Mouse (Mus musculus): Measurements from ENCODE around the gene Ppp4r1. TPM values are rescaled to one million over a fixed set of nuclear protein-coding genes. Genes with fewer than 3 reads are reported as not detected.

Ppp4r1 gene
- polyA plus RNA-seq, 1 experiment from 2014 or later, result 53.5 TPM

DNA sequence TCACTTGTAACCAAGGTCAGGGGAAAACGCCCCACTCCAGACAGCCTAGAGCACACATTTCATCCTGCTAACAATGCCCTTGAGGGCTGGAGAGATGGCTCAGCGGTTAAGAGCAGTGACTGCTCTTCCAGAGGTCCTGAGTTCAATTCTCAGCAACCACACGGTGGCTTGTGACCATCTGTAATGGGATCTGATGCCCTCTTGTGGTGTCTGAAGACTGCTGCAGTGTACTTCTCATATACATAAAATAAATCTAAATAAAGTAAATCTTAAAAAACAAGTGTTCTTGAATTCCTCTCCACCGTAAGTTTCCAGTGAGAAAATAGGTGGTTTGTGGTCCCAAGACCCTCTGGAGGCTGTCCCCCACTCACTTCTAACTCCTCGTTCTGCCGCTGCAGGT is 69.4 kb downstream of the Ppp4r1 start:
- 90% methylated on average over 6 of the region's 6 CpGs for WGBS

DNA sequence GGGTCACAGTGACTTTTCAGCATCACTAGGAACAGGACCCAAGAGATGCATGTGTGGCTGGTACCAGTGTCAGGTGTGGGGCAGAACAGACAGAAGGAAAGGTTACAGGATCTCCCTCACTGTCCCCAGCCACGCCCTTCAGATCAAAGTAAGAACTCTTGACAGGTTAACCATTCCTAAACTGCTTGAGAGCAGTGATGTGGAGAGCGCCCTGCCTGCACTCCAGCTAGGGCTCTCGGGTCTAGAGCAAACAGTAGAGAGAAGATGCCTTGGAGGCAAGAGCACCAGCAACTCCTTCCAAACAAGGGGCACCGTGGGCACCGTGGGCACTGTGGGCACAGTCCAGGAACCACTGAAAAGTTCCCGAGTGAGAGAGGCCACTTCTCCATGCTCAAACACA is 71.0 kb downstream of the Ppp4r1 start:
- H3K9me3 ChIP-seq (ENCODE audit: control insufficient read depth, low read length), result no peaks in the 10 kb centered on the region
- H3K4me2 ChIP-seq (replicated peaks; ENCODE audit: low read depth, low read length), result no peak overlapping the region
- H3K4me1 ChIP-seq (ENCODE audit: control insufficient read depth, insufficient read depth, low read length), result no peaks in the 10 kb centered on the region
- no peak overlapping the region for H3K4me3 ChIP-seq (ENCODE audit: low read length)
- peaks cover 87% of the 10 kb centered on the region for H3K36me3 ChIP-seq (ENCODE audit: control insufficient read depth, insufficient read depth, low read length)
- H3K27ac ChIP-seq (ENCODE audit: low read depth, low read length), result no peak overlapping the region
- 82% methylated on average over 6 of the region's 6 CpGs for WGBS
- no peak for ATAC-seq (ENCODE audit: low FRiP score, low TSS enrichment)
- no peaks in the 10 kb centered on the region for H3K27me3 ChIP-seq (ENCODE audit: control insufficient read depth, insufficient read depth, low read length)
- no peak overlapping the region for H3K9ac ChIP-seq (ENCODE audit: low read depth, low read length)

More for the DNA sequence above, 69.4 kb downstream of the Ppp4r1 start:
- ATAC-seq (ENCODE audit: low FRiP score, low TSS enrichment), result no peak
- no peak overlapping the region for H3K9ac ChIP-seq (ENCODE audit: low read depth, low read length)
- no peak overlapping the region for H3K4me3 ChIP-seq (ENCODE audit: low read length)
- H3K9me3 ChIP-seq (ENCODE audit: control insufficient read depth, low read length), result no peaks in the 10 kb centered on the region
- no peak overlapping the region for H3K4me2 ChIP-seq (replicated peaks; ENCODE audit: low read depth, low read length)
- H3K27ac ChIP-seq (ENCODE audit: low read depth, low read length), result no peak overlapping the region
- H3K4me1 ChIP-seq (ENCODE audit: control insufficient read depth, insufficient read depth, low read length), result no peaks in the 10 kb centered on the region
- H3K27me3 ChIP-seq (ENCODE audit: control insufficient read depth, insufficient read depth, low read length), result no peaks in the 10 kb centered on the region
- peaks cover 80% of the 10 kb centered on the region for H3K36me3 ChIP-seq (ENCODE audit: control insufficient read depth, insufficient read depth, low read length)

DNA sequence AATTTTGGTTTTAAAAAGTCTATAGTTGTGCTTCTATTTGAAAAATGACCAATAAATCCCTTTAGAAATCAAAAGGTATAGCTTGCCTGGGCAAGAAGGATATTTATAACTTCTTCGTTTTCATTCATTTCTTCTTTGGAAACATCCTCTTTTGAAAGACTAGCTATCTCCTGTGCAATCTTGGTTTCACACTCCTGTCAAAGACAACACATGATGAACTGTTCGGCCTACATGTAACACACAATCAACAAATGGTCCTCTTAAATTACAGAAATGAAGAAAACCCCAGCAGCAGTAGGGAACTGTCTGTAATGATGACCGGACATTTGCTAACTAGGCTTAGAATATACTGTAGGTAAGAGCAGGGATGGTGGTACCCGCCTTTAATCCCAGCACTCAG is 71.6 kb downstream of the Ppp4r1 start:
- H3K27me3 ChIP-seq (ENCODE audit: control insufficient read depth, insufficient read depth, low read length), result no peaks in the 10 kb centered on the region
- H3K27ac ChIP-seq (ENCODE audit: low read depth, low read length), result no peak overlapping the region
- H3K4me1 ChIP-seq (ENCODE audit: control insufficient read depth, insufficient read depth, low read length), result no peaks in the 10 kb centered on the region
- ATAC-seq (ENCODE audit: low FRiP score, low TSS enrichment), result no peak
- H3K9ac ChIP-seq (ENCODE audit: low read depth, low read length), result no peak overlapping the region
- no peaks in the 10 kb centered on the region for H3K9me3 ChIP-seq (ENCODE audit: control insufficient read depth, low read length)
- no peak overlapping the region for H3K4me3 ChIP-seq (ENCODE audit: low read length)
- WGBS, result 94% methylated on average over 4 of the region's 4 CpGs
- no peak overlapping the region for H3K4me2 ChIP-seq (replicated peaks; ENCODE audit: low read depth, low read length)
- H3K36me3 ChIP-seq (ENCODE audit: control insufficient read depth, insufficient read depth, low read length), result peaks cover 87% of the 10 kb centered on the region

DNA sequence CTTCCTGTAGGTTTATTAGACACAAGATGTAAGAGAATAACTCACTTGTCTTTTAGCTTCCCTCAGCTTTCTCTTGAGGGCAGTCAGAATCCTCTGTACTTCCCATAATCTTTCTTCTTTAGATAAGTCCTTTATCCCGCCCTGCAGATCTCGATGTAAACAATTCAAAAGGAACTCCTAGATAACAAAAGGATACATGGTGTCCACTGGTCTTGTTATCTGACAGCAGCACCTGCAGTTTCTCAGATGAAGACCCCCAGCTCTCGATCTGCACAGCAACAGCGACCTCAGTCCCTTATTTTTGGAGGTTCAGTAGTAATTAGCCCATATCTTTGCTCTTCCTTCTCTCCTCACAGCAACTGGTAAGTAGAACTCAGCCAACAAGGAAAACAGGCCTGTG is 75.2 kb downstream of the Ppp4r1 start:
- ATAC-seq (ENCODE audit: low FRiP score, low TSS enrichment), result no peak
- WGBS, result 81% methylated on average over 4 of the region's 4 CpGs
- Histone ChIP-seq H3K36me3 (ENCODE audit: control insufficient read depth, insufficient read depth, low read length) (peaks cover 64% of the 10 kb centered on the region), H3K27ac (ENCODE audit: low read depth, low read length) (no peak overlapping the region), H3K27me3 (ENCODE audit: control insufficient read depth, insufficient read depth, low read length) (no peaks in the 10 kb centered on the region), H3K9ac (ENCODE audit: low read depth, low read length) (no peak overlapping the region), H3K4me2 (replicated peaks; ENCODE audit: low read depth, low read length) (no peak overlapping the region), H3K4me3 (ENCODE audit: low read length) (no peak overlapping the region), H3K4me1 (ENCODE audit: control insufficient read depth, insufficient read depth, low read length) (no peaks in the 10 kb centered on the region), H3K9me3 (ENCODE audit: control insufficient read depth, low read length) (no peaks in the 10 kb centered on the region)

DNA sequence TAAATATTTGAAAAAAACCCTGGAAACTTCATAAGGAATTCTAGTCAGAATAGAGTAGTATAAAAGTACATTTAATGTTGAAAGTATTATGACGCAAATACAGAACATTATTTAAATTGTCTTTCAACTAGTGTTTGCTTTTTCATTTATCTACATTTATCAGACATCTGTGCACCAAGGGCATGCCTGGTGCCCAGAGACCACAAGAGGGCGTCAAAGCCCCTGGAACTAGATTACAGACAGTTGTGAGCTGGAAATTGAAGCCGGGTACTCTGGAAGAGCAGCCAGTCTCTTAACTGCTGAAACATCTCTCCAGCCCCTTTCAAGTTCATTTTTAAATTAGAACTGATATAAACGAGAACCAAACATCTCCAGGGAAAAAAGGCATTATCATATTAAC is 80.2 kb downstream of the Ppp4r1 start:
- H3K9me3 ChIP-seq (ENCODE audit: control insufficient read depth, low read length), result no peaks in the 10 kb centered on the region
- no peaks in the 10 kb centered on the region for H3K4me1 ChIP-seq (ENCODE audit: control insufficient read depth, insufficient read depth, low read length)
- H3K4me2 ChIP-seq (replicated peaks; ENCODE audit: low read depth, low read length), result no peak overlapping the region
- no peaks in the 10 kb centered on the region for H3K27me3 ChIP-seq (ENCODE audit: control insufficient read depth, insufficient read depth, low read length)
- H3K27ac ChIP-seq (ENCODE audit: low read depth, low read length), result no peak overlapping the region
- H3K4me3 ChIP-seq (ENCODE audit: low read length), result no peak overlapping the region
- WGBS, result 60% methylated on average over 4 of the region's 4 CpGs
- ATAC-seq (ENCODE audit: low FRiP score, low TSS enrichment), result no peak
- H3K36me3 ChIP-seq (ENCODE audit: control insufficient read depth, insufficient read depth, low read length), result peaks cover 44% of the 10 kb centered on the region
- H3K9ac ChIP-seq (ENCODE audit: low read depth, low read length), result no peak overlapping the region

DNA sequence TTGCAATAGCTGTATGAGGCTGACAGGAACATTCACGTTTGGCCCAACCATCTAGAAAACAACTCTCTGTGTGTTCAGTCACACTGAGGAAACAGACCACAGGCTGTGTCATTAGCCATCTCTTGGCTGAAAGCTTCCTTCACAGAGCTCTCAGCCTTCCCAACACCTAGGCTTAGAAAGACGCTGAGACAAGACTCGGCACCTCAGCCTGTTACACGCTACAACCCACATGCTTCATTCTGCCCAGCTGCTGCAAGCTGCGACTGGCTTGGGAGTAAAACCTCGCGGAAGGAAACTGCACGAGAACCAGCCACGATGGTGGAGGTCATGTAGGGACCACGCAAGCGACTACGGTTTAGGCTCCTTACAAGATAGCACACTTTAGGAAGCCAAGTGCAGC is 81.5 kb downstream of the Ppp4r1 start:
- H3K4me1 ChIP-seq (ENCODE audit: control insufficient read depth, insufficient read depth, low read length), result no peaks in the 10 kb centered on the region
- H3K27ac ChIP-seq (ENCODE audit: low read depth, low read length), result no peak overlapping the region
- H3K4me2 ChIP-seq (replicated peaks; ENCODE audit: low read depth, low read length), result no peak overlapping the region
- no peak overlapping the region for H3K4me3 ChIP-seq (ENCODE audit: low read length)
- H3K27me3 ChIP-seq (ENCODE audit: control insufficient read depth, insufficient read depth, low read length), result no peaks in the 10 kb centered on the region
- no peak overlapping the region for H3K9ac ChIP-seq (ENCODE audit: low read depth, low read length)
- ATAC-seq (ENCODE audit: low FRiP score, low TSS enrichment), result no peak
- WGBS, result 96% methylated on average over 12 of the region's 12 CpGs
- H3K36me3 ChIP-seq (ENCODE audit: control insufficient read depth, insufficient read depth, low read length), result peaks cover 34% of the 10 kb centered on the region
- no peaks in the 10 kb centered on the region for H3K9me3 ChIP-seq (ENCODE audit: control insufficient read depth, low read length)

DNA sequence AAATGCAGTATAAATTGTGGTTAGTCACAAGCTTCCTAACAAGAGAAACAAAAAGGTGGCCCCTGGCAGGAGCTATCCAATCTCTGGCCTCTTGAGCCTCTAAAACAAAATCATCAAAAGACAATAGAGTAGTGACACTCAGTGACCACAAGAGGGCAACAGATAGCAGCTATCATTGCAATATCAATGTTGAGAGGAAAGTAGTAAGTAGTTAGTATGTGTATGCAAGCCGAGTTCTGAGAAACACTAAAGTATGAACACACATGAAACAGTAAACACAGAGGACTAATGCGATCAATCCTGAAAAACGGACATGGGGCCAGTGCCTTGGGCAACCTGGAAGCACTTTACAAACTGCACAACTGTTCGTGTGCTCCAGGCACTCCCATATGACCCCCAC is 82.4 kb downstream of the Ppp4r1 start:
- Histone ChIP-seq H3K4me2 (replicated peaks; ENCODE audit: low read depth, low read length) (no peak overlapping the region), H3K27me3 (ENCODE audit: control insufficient read depth, insufficient read depth, low read length) (no peaks in the 10 kb centered on the region), H3K36me3 (ENCODE audit: control insufficient read depth, insufficient read depth, low read length) (peaks cover 29% of the 10 kb centered on the region), H3K4me3 (ENCODE audit: low read length) (no peak overlapping the region), H3K27ac (ENCODE audit: low read depth, low read length) (no peak overlapping the region), H3K9ac (ENCODE audit: low read depth, low read length) (no peak overlapping the region), H3K9me3 (ENCODE audit: control insufficient read depth, low read length) (no peaks in the 10 kb centered on the region), H3K4me1 (ENCODE audit: control insufficient read depth, insufficient read depth, low read length) (no peaks in the 10 kb centered on the region)
- 38% methylated on average over 4 of the region's 4 CpGs for whole genome bisulfite sequencing
- 0 out of 2 replicates have a peak, but pooled peaks have one; percentile 41 for ATAC-seq (ENCODE audit: low FRiP score, low TSS enrichment)

DNA sequence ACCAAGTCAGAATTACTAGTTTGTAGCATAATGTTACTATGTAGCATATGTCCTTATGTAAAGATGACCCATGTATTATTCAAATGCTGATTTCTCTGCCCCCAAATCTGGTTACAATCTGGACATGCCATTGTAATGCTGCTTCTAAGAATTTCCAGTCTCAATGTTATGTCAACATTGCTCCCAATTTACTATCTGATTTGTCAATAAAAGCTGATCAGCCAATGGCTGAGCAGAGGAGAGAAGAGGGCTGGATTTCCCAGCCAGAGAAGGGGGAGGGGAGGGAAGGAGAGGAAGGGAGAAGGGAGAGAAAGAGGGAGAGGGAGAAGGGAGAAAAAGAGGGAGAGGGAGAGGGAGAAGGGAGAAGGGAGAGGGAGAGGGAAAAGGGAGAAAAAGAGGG is 82.9 kb downstream of the Ppp4r1 start:
- no peak overlapping the region for H3K27ac ChIP-seq (ENCODE audit: low read depth, low read length)
- peaks cover 29% of the 10 kb centered on the region for H3K36me3 ChIP-seq (ENCODE audit: control insufficient read depth, insufficient read depth, low read length)
- no peaks in the 10 kb centered on the region for H3K4me1 ChIP-seq (ENCODE audit: control insufficient read depth, insufficient read depth, low read length)
- no peak for ATAC-seq (ENCODE audit: low FRiP score, low TSS enrichment)
- no peak overlapping the region for H3K4me2 ChIP-seq (replicated peaks; ENCODE audit: low read depth, low read length)
- no peaks in the 10 kb centered on the region for H3K27me3 ChIP-seq (ENCODE audit: control insufficient read depth, insufficient read depth, low read length)
- no peak overlapping the region for H3K4me3 ChIP-seq (ENCODE audit: low read length)
- no peak overlapping the region for H3K9ac ChIP-seq (ENCODE audit: low read depth, low read length)
- H3K9me3 ChIP-seq (ENCODE audit: control insufficient read depth, low read length), result no peaks in the 10 kb centered on the region

DNA sequence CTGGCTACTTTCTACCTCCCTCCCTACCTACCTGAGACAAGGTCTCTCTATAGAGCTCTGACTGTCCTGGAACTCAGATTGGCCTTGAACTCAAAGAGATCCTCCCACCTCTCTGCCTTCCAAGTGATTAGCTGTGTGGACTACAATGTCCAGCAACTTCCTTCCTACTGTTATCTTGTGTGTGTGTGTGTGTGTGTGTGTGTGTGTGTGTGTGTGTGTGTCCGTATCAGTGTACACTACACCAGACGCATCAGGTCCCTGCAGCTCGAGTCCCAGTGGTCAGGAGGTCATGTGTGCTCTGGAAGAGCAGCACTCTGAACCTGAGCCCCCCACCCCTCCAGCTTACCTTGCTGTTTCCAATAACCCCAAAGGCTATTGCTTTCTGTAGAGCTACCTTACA is 83.8 kb downstream of the Ppp4r1 start:
- H3K27ac ChIP-seq (ENCODE audit: low read depth, low read length), result no peak overlapping the region
- ATAC-seq (ENCODE audit: low FRiP score, low TSS enrichment), result no peak
- peaks cover 25% of the 10 kb centered on the region for H3K36me3 ChIP-seq (ENCODE audit: control insufficient read depth, insufficient read depth, low read length)
- H3K27me3 ChIP-seq (ENCODE audit: control insufficient read depth, insufficient read depth, low read length), result no peaks in the 10 kb centered on the region
- WGBS, result 77% methylated on average over 3 of the region's 3 CpGs
- H3K4me2 ChIP-seq (replicated peaks; ENCODE audit: low read depth, low read length), result no peak overlapping the region
- no peak overlapping the region for H3K4me3 ChIP-seq (ENCODE audit: low read length)
- H3K9me3 ChIP-seq (ENCODE audit: control insufficient read depth, low read length), result no peaks in the 10 kb centered on the region
- H3K9ac ChIP-seq (ENCODE audit: low read depth, low read length), result no peak overlapping the region
- no peaks in the 10 kb centered on the region for H3K4me1 ChIP-seq (ENCODE audit: control insufficient read depth, insufficient read depth, low read length)

DNA sequence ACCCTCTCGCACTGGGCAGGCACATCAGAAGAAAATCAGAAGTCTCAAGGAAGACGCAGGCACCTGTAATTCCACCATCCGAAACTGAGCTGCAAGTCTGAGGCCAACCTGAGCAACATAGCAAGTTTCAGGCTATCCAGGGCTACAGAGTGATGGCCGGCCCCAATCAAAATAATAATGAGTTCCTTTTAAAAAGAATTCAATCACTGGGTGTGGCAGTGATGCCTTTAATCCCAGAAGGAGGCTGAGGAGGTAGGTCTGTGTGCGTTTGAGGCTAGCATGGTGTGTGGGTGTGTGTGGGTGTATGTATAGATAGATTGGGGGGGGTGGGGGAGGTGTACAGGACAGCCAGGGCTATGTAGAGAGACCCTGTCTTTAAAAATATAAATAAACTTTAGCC is 85.6 kb downstream of the Ppp4r1 start:
- H3K36me3 ChIP-seq (ENCODE audit: control insufficient read depth, insufficient read depth, low read length), result peaks cover 19% of the 10 kb centered on the region
- peaks cover 5% of the 10 kb centered on the region for H3K4me1 ChIP-seq (ENCODE audit: control insufficient read depth, insufficient read depth, low read length)
- no peak overlapping the region for H3K9ac ChIP-seq (ENCODE audit: low read depth, low read length)
- no peak overlapping the region for H3K4me3 ChIP-seq (ENCODE audit: low read length)
- no peak for ATAC-seq (ENCODE audit: low FRiP score, low TSS enrichment)
- no peak overlapping the region for H3K27ac ChIP-seq (ENCODE audit: low read depth, low read length)
- 88% methylated on average over 5 of the region's 5 CpGs for WGBS
- no peaks in the 10 kb centered on the region for H3K27me3 ChIP-seq (ENCODE audit: control insufficient read depth, insufficient read depth, low read length)
- no peak overlapping the region for H3K4me2 ChIP-seq (replicated peaks; ENCODE audit: low read depth, low read length)
- no peaks in the 10 kb centered on the region for H3K9me3 ChIP-seq (ENCODE audit: control insufficient read depth, low read length)

Data from kidney, embryonic 14.5 days (tissue).